Mouse (Mus musculus): ENCODE data around the gene Nrip1.

Gene Nrip1

DNA sequence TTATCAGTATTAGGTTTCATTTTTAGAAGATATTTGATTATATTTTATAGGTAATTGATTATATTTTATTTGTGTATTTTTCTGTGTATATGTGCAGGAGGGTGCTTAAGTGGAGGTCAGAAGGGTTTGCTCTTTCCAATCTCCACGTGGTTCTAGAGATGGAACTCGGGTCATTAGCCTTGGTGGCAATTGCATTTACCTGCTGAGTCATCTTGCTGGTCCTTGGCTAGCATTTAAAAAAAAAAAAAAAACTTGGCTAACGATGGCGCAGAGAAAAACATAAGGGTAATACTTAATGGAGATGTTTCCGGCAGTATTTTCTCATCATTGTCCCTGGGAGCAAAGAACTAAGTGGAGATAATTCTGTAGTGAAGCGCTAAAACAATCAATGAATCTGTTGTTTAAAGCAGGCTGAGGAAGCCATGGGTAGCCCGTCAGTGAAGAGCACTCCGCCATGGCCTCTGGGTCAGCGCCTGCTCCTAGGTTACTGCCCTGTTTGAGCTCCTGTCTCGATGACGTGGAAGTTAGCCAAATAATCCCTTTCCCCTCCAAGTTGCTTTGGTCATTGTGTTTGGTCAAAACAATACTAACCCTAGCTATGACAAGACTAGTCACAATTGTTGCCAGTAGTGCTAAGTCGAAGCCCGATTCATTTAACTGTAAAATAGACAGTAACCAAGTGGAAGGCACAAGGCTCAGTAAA lies 25.8 kb downstream of the Nrip1 start:
- no peak for DNase-seq (ENCODE audit: low read depth, low spot score)

DNA sequence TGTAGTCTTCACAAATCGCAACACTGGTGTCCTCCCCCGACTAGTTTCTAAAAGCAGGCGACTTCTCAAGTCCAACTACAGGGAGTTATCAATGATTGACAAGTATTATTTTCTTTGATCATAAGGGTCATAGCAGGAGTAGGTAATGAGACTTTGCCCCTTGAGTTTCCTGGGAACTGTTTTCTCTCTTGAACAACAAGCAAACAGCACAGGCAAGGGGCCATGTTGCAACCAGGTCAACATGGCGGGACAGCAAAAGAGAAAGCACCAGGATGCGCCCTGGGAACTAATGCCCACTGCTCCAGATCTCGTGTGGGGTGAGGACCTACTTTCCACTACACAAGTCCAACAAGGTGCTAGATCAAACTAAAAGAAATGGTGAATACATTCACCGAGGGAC lies 27.3 kb downstream of the Nrip1 start:
- DNase-seq (ENCODE audit: low read depth, low spot score): no peak

DNA sequence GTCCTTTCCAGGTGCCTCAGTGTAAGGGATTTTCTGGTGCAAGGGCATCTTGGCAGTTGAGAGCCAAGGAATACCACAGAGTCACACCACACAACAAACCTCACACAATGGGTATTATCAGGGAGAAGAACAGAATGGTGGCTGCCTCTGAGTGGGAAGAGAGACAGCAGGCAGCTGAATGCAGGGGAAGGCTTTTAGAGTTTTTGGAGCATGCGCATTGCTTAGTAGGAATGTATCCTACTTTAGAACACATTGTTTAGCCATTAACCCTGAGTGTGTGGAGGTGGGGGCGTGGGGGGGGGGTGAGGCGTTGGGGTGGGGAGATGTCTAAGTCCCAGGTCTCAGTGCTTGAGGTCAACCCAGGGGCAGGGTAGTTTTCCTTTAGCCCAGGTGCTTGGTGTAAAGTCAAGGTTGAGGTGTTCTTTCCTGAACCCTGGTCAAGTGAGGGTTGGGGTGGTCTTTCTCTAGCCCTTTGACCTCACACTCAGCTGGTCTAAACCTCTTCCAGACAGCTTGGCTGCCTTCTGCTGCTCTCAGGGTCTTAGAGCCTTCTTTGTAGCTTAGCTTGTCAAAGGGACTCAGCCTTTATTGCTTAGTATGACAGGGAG lies 28.8 kb downstream of the Nrip1 start:
- no peak for DNase-seq (ENCODE audit: low read depth, low spot score)

- DNase-seq (ENCODE audit: low read depth, low spot score): no peak
These were observed 29.6 kb downstream of the Nrip1 start for GRCm38 (mm10) chr16:76344030-76344429.

- DNase-seq (ENCODE audit: low read depth, low spot score): no peak
These were observed 32.0 kb downstream of the Nrip1 start for GRCm38 (mm10) chr16:76341636-76342035.

DNA sequence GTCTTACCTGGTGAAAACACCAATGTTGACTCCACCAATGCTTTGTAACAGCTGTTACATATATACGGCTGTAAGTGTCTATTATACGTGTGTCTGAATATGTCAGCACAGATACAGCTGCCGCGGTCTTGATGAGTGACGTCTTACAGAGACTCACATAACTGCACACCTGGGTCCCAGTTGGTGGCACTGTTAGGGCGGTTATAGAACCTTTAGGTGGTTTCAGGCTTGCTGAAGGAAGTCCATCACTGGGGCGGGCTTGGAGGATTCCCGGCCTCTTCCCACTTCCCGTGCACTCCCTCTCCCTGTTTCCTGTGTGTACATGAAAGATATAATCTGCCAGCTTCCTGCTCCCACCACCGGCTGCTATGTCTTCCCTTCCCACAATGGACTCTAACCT lies 34.4 kb downstream of the Nrip1 start:
- no peak for DNase-seq (ENCODE audit: low read depth, low spot score)

DNA sequence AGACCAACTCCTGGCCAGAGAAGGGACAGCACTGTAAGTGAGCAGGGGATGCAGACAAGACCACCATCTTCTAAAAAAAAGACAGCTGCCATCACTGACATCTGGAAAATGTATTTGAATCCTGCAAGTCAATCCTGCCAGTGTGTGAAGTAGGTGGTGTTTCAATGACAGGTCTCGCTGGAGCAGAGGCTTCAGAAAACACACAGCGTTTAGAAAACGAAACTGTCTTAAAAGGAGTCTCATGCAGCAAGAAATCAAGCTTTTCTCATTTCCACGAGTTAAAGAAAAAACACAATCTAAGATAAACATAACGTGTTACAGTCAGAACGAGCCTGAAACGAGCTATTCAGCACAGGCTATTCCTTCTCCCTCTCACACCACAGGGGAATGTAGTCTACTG lies 36.3 kb downstream of the Nrip1 start:
- DNase-seq (ENCODE audit: low read depth, low spot score): no peak

DNA sequence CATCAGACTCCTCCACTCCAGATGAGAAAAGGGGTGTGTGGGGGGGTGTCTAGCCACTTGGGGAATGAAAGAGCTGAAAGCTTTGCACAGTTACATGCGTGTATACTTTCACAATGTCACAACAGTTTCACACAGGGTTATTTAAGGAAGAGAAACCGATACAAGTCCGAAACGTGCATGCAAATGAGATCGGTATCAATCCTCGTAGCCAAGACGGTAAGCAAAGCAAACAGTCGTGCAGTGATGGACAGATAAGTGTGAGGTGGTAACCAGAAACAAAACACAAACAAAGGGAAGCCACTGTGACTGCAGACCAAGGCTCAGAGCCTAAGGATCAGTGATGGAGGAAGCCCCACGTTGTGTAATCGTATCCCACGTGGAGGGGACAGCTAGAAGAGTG lies 36.7 kb downstream of the Nrip1 start:
- no peak for DNase-seq (ENCODE audit: low read depth, low spot score)

DNA sequence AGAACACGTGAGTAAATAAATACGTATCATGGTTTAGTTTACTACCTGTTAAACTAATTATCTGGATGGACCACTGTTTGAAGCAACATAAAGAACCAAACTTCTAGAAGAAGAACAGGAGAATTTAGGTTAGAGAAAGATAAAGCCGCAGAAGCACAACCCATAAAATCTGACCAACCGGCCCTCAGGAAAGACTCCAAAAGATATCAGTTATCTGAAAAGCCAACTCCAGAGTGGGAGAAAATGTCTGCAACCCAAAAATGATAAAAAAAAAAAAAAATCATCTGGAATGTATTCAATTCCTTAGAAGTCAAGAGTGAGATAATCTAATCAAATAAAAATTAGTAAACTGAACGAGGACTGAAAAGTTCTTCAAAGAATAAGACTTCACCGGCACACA lies 37.7 kb downstream of the Nrip1 start:
- no peak for DNase-seq (ENCODE audit: low read depth, low spot score)

DNA sequence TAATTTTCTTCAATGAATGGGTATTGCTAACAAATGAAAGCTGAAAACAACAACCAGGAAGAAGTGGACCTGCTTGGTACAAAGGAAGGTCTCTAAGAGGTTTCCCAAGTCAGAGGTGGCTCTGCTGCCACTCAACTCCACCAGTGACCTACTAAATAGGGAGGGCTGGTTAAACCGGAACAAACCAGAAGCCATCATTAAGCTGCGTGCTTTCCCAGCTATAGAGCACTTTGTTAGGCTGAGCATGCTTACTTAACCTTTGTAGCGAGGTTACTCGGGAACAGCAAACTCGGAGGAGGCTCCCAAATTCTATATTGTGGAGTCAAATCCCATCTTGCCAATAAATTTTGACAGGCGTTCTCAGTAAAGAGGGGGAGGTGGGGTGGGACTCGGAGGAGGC lies 41.5 kb downstream of the Nrip1 start:
- DNase-seq (ENCODE audit: low read depth, low spot score): no peak

DNA sequence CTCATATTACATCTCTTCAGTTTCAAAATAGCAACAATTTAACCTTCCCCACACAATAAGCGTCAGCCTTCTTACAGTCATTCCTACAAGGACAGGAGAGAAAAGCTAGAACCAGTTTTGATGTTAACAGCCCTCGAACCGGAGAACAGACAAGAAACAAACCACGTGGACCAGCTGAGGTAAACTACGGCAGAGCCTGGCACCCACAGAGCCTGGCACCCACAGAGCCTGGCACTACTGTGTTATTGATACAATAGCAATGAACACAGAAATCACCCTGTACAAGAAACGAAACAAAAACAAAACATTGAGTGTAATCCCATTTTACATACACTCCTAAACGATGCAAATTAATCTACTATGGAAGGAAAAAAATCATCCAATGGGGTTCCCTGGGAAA lies 42.4 kb downstream of the Nrip1 start:
- DNase-seq (ENCODE audit: low read depth, low spot score): no peak

DNA sequence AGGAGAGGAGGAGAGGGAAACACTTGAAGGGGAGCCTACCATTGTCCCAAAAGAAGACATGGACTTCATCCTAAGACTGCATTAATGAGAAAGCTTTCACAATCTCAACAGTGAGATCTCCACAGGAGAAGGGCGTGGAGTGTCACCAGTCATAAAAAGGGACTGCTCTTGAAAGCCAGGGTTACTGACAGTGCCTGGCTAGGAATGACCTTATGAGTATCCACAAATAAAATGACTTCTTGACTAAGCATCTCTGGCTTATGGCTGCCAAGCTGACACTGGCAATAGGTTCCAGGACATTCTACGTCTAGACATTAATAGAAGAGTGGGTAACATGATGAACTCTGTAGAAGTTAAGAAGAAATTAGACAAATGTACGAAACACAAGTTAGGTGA lies 48.3 kb downstream of the Nrip1 start:
- no peak for DNase-seq (ENCODE audit: low read depth, low spot score)

- DNase-seq (ENCODE audit: low read depth, low spot score): no peak
These were observed 49.0 kb downstream of the Nrip1 start for GRCm38 (mm10) chr16:76324411-76325314.

DNA sequence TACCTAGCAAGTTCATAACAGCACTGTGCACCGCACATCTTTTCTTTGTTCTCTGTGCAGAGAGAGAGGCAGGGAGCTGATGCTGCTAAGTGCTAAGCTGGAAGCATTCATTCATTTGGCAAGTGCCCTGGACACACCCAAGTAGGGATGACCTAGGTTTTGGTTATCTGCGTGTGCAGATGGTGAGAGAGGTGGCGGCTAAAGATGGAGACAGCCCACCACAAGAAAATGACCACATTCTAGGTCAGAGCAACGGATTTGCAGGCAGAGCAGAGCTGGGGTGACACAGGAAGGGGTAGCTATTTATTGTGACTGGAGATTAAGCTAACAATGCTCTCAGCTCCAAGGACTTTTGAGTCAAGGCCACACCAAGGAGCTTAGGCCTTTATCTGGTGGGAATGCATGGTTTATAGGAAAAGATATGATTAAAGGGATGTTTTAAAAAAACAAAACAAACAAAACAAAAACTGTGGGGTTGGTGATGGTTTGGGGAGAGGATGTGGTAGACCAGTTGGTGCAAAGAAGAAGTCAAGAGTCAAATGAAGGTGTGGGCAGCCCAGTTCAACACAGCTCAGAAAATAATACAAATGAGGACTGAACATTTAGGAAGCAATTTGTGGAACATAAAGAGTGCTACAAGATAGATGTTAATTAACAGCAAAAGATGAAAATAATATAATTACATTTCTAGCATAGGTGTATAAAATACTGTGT lies 49.9 kb downstream of the Nrip1 start:
- DNase-seq (ENCODE audit: low read depth, low spot score): no peak

DNA sequence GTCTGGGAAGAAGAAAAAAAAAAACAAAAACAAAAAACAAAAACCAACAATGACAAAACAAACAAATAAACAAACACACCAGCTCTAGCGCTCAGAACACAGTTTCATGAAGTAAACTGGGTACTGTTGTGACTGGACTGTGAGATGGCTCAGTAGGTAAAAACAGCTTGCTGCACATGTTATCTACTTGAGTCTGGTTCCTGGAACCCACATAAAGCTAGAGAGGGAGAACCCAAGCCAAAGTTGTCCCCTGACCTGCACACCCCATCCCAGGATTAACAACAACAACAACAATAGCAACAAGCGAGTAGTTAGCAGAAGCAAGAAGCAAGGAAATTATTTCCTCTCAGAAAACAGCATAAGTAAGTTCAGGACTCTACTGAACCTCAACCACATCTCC lies 50.5 kb downstream of the Nrip1 start:
- no peak for DNase-seq (ENCODE audit: low read depth, low spot score)

DNA sequence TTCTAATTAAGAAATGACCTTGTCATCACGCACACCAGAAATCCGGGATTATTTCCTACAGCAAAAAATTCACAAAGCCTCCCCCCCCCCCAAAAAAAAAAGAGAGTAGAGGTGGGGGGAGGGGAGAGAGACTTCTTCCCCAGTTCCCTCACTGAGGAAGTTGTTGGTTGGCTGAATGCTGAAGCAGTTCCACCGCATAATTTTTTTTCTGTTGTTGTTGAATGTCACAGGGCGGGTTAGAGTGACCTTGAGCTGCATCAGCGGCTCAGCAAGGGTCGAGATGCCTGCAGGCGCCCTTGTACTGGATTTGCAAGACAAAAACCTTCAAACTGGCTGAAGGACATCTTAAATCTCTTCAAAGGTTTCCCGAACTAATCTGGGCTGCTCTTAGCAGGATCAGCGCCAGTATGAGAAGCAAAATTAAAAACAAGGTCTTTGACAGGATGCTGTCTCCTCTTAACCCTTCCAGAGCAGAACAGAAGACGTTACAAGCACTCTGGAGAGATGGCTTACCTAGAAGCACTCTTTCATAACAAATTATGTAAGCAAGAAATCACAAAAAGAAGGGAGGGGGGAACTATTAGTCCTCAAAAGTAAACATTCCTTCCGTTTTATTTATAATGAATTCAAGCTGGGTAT lies 52.0 kb downstream of the Nrip1 start:
- peak; percentile 56 for DNase-seq (ENCODE audit: low read depth, low spot score)

- DNase-seq (ENCODE audit: low read depth, low spot score): no peak
These were observed 53.5 kb downstream of the Nrip1 start for GRCm38 (mm10) chr16:76320118-76320473.

DNA sequence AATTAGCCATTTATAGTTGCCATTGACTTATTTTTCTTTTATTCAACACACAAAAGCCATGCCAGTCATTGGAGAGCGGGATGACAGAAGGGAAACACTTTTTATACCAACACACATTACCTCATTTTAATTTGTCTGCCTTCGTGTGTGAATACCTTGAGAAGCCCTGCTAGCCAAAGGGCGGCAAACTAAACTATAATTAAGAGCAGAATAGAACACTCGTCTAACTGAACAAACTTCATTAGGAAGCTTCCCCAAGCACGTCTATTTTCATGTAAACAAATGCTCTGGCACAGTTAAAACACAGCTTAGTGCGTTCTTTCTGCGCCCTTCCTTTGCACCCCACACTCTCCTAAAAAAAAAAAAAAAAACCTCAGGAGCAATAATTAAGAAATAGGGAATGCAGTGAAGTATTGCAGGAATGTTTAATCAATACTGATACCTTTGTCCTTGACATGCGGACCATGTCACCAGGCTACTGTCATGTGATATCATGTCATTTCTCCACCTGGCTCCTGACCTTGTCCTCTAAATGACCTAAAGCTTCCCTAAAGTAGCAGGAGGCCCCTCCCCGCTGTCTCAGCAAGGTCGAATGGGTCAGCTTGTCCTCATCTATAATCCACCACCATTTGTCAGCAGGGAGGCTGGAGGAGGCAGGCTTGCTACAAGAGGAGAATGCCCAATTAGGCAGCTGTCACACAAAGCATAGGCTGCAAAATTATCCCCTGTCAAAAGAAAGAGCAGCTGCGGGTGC lies 54.1 kb downstream of the Nrip1 start:
- DNase-seq (ENCODE audit: low read depth, low spot score): peak; percentile 60

DNA sequence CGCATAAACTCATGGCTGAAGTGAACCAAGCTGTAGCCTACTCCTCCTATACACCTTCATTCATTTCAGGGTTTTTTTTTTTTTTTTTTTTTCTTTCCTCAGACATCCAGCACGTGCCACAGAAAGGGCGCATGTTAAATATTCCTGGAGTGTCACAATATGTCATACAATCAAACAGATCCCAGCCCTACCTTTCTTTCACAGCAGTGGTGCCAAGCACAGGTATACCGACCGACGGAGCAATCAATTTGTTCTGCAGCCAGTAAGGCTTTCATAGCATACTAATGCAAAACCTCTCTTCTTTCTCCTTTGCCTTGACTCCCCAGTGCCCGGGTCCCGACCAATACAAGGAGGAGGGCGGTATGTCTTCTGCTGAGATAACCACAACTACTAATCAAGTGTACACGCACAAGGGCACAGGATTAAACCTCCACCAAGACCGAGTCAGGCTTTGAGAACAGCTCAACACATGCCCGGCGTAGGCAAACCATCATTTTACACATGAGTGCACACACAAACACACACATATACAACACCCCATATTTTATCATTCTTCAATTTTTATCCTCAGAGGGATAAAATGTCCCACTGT lies 55.2 kb downstream of the Nrip1 start:
- DNase-seq (ENCODE audit: low read depth, low spot score): no peak
